Mouse (Mus musculus) embryonic fibroblast, embryonic 13.5 days (primary cell): ENCODE results near the gene Gm21915.

Source experiments
- CTCF ChIP-seq: IDR thresholded peaks from 2 replicates; pipeline ENCODE4 v1.5.1; 2011; ENCODE audit warnings: mild to moderate bottlenecking, control low read depth, low read length, moderate library complexity, borderline replicate concordance; ENCODE audit not compliant: insufficient read depth
- POLR2A ChIP-seq: IDR thresholded peaks from 2 replicates; pipeline ENCODE4 v1.6.1; 2011; ENCODE audit warnings: low read depth, mild to moderate bottlenecking, control low read depth, low read length, moderate library complexity

DNA sequence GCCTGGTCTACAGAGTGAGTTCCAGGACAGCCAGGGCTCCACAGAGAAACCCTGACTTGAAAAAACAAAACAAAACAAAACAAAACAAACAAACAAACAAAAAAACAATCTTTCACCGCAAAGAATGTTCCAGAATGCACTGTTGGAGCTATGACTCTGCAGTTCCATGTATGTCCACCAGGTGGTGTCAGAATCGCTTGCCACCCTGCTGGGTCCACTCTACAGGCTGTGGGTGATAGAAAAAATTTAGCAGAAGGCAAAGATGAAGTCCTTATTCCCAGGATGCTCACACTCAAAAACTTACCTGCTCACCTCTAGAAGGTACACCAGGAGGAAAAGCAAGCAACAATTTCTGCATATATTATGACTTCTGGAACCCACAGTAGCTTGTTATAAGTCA is 34.4 kb upstream of the Gm21915 start:
- TF ChIP-seq POLR2A (no peak), CTCF (peak; percentile 76)
